Mouse (Mus musculus): ENCODE results near the gene Tbc1d2b. TPM values are rescaled to one million over a fixed set of nuclear protein-coding genes. Genes with fewer than 3 reads are reported as not detected.

Tbc1d2b gene
- polyA plus RNA-seq, 1 experiment = 45.5 TPM

DNA sequence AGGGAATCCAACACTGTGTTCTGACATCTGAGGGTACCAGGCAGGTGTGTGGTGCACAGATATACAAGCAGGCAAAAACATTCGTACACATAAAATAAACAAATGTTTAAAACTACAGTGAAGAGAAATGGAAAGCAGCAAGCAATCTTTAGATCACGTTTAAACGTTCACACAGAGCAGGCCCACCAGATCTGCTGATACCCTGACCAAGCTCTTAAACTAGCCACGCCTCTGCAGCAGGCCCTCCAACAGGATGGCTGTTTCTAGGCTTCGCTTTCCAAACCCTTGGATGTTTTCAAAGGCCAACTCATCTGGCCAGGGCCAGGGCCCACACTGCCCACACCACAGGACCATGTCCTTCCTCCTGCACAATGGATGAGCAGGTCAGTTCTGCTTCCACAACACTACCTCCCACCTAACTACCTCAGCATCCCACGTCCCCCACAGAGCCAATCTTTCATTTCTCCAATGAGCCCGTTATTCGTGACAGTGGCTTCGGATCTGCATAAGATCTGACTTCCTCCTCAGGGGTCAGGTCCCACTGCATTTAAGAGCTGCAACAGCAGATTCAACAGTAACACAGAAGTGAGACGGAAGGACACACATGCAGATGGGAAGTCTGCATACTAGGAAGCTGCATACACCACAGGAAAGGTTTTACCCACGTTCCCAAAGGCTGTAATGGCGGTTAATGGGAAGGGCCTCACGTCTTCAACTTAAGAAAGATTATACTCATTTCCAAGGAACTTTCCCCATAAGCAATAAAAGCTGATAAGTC is 12.7 kb downstream of the Tbc1d2b start:
- peaks cover 12% of the 10 kb centered on the region for H3K4me1 ChIP-seq (ENCODE audit: control insufficient read depth, insufficient read depth, low read length)
- H3K27ac ChIP-seq (ENCODE audit: insufficient read depth, low read length) = no peak overlapping the region
- H3K4me3 ChIP-seq (ENCODE audit: insufficient read depth, low read length) = no peak overlapping the region
- TF ChIP-seq CTCF (IDR thresholded peaks at IDR 0.05; ENCODE audit: borderline replicate concordance, insufficient read depth, low read length) (no peak), POLR2A (IDR thresholded peaks at IDR 0.05; ENCODE audit: low read depth, low read length) (no peak)

- Histone ChIP-seq H3K4me1 (ENCODE audit: control insufficient read depth, insufficient read depth, low read length) (peaks cover 9% of the 10 kb centered on the region), H3K27ac (ENCODE audit: insufficient read depth, low read length) (no peak overlapping the region), H3K4me3 (ENCODE audit: insufficient read depth, low read length) (no peak overlapping the region)
- TF ChIP-seq POLR2A (IDR thresholded peaks at IDR 0.05; ENCODE audit: low read depth, low read length) (no peak), CTCF (IDR thresholded peaks at IDR 0.05; ENCODE audit: borderline replicate concordance, insufficient read depth, low read length) (no peak)
These were observed 13.4 kb downstream of the Tbc1d2b start for GRCm38 (mm10) chr9:90257220-90257619.

GRCm38 (mm10) chr9:90255844-90256405 is 14.7 kb downstream of the Tbc1d2b start:
- H3K4me3 ChIP-seq (ENCODE audit: insufficient read depth, low read length) = no peak overlapping the region

DNA sequence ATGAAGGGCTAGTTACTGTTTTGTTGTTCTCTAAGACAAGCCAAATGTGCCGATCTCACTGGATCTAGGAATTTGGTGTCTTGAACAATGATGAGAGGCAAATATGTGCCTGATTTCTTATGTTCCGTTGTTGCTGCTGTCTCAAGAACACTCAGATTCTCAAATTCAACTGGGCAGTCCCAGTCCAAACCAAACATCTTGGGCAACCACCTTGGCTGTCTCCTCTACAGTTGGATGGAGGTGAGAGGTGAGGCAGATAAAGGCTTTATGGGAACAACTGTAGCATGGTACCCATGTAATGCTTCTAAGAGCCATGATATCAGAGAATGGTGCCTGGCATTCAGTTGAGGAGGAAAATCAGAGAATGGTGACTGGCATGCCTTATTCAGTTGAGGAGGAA is 17.4 kb downstream of the Tbc1d2b start:
- TF ChIP-seq CTCF (IDR thresholded peaks at IDR 0.05; ENCODE audit: borderline replicate concordance, insufficient read depth, low read length) (no peak), POLR2A (IDR thresholded peaks at IDR 0.05; ENCODE audit: low read depth, low read length) (no peak)
- H3K4me1 ChIP-seq (ENCODE audit: control insufficient read depth, insufficient read depth, low read length) = peaks cover 6% of the 10 kb centered on the region; the same call in 1 of the 2 replicates
- H3K27ac ChIP-seq (ENCODE audit: insufficient read depth, low read length) = no peak overlapping the region
- H3K4me3 ChIP-seq (ENCODE audit: insufficient read depth, low read length) = no peak overlapping the region

More at GRCm38 (mm10) chr9:90255844-90256405, 14.7 kb downstream of the Tbc1d2b start:
- H3K27ac ChIP-seq (ENCODE audit: insufficient read depth, low read length) = peak overlapping the region; percentile 89
- peaks cover 7% of the 10 kb centered on the region for H3K4me1 ChIP-seq (ENCODE audit: control insufficient read depth, insufficient read depth, low read length)
- TF ChIP-seq CTCF (IDR thresholded peaks at IDR 0.05; ENCODE audit: borderline replicate concordance, insufficient read depth, low read length) (no peak), POLR2A (IDR thresholded peaks at IDR 0.05; ENCODE audit: low read depth, low read length) (no peak)

- H3K27ac ChIP-seq (ENCODE audit: insufficient read depth, low read length) = no peak overlapping the region
- 0 out of 2 replicates have a peak, but pooled peaks cover 2% of the 10 kb centered on the region for H3K4me1 ChIP-seq (ENCODE audit: control insufficient read depth, insufficient read depth, low read length)
- TF ChIP-seq POLR2A (IDR thresholded peaks at IDR 0.05; ENCODE audit: low read depth, low read length) (no peak), CTCF (IDR thresholded peaks at IDR 0.05; ENCODE audit: borderline replicate concordance, insufficient read depth, low read length) (no peak)
- H3K4me3 ChIP-seq (ENCODE audit: insufficient read depth, low read length) = no peak overlapping the region
These were observed 19.4 kb downstream of the Tbc1d2b start for GRCm38 (mm10) chr9:90250964-90251750.

- no peak overlapping the region for H3K4me3 ChIP-seq (ENCODE audit: insufficient read depth, low read length)
- no peak for TF ChIP-seq CTCF (IDR thresholded peaks at IDR 0.05; ENCODE audit: borderline replicate concordance, insufficient read depth, low read length)
- H3K27ac ChIP-seq (ENCODE audit: insufficient read depth, low read length) = no peak overlapping the region
- H3K4me1 ChIP-seq (ENCODE audit: control insufficient read depth, insufficient read depth, low read length) = no peaks in the 10 kb centered on the region
These were observed 20.3 kb downstream of the Tbc1d2b start for GRCm38 (mm10) chr9:90250141-90250775.

DNA sequence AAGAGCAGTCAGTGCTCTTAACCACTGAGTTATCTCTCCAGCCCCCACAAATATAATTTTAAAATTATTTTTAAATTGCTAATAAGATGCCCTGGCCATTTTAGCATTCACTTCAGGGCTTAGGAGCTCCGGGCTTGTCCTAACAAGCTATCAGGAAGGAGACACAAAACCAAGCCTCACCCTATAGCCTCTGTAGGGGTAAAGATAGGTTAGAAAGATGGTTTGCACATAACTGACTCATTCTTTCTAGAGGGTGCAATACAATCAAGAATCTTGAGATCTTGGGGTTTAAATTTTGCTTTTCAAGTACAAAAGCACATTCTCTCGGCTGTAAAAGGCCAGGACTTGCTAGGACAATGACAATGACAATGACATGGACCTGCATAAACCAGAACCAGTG is 21.6 kb downstream of the Tbc1d2b start:
- no peak for TF ChIP-seq CTCF (IDR thresholded peaks at IDR 0.05; ENCODE audit: borderline replicate concordance, insufficient read depth, low read length)
- TF ChIP-seq POLR2A (IDR thresholded peaks at IDR 0.05; ENCODE audit: low read depth, low read length) = no peak
- Histone ChIP-seq H3K27ac (ENCODE audit: insufficient read depth, low read length) (no peak overlapping the region), H3K4me3 (ENCODE audit: insufficient read depth, low read length) (no peak overlapping the region), H3K4me1 (ENCODE audit: control insufficient read depth, insufficient read depth, low read length) (no peaks in the 10 kb centered on the region)

GRCm38 (mm10) chr9:90248326-90248725 is 22.3 kb downstream of the Tbc1d2b start:
- Histone ChIP-seq H3K4me3 (ENCODE audit: insufficient read depth, low read length) (no peak overlapping the region), H3K27ac (ENCODE audit: insufficient read depth, low read length) (no peak overlapping the region), H3K4me1 (ENCODE audit: control insufficient read depth, insufficient read depth, low read length) (no peaks in the 10 kb centered on the region)
- TF ChIP-seq POLR2A (IDR thresholded peaks at IDR 0.05; ENCODE audit: low read depth, low read length) (no peak), CTCF (IDR thresholded peaks at IDR 0.05; ENCODE audit: borderline replicate concordance, insufficient read depth, low read length) (no peak)

- Histone ChIP-seq H3K27ac (ENCODE audit: insufficient read depth, low read length) (no peak overlapping the region), H3K4me1 (ENCODE audit: control insufficient read depth, insufficient read depth, low read length) (no peaks in the 10 kb centered on the region), H3K4me3 (ENCODE audit: insufficient read depth, low read length) (no peak overlapping the region)
- TF ChIP-seq CTCF (IDR thresholded peaks at IDR 0.05; ENCODE audit: borderline replicate concordance, insufficient read depth, low read length) (no peak), POLR2A (IDR thresholded peaks at IDR 0.05; ENCODE audit: low read depth, low read length) (no peak)
These were observed 23.3 kb downstream of the Tbc1d2b start for GRCm38 (mm10) chr9:90247316-90247715.
